Mouse (Mus musculus) thymus, adult 2 months (tissue): ENCODE measurements around the gene Rps10.

Experiments used
- CTCF ChIP-seq: fragments of 200-500 bp; IDR thresholded peaks from 2 replicates; pipeline ENCODE4 v1.5.1; 2012; ENCODE audit warnings: mild to moderate bottlenecking, control low read depth, low read length, moderate library complexity, borderline replicate concordance; ENCODE audit not compliant: control insufficient read depth, poor library complexity, insufficient read depth; ENCODE audit errors: extremely low read depth
- POLR2A ChIP-seq: fragments of 200-500 bp; IDR thresholded peaks from 2 replicates; pipeline ENCODE4 v1.6.1; 2012; ENCODE audit warnings: mild to moderate bottlenecking, low read length, control low read depth, moderate library complexity; ENCODE audit not compliant: control insufficient read depth, poor library complexity, insufficient read depth; ENCODE audit errors: extremely low read depth

DNA sequence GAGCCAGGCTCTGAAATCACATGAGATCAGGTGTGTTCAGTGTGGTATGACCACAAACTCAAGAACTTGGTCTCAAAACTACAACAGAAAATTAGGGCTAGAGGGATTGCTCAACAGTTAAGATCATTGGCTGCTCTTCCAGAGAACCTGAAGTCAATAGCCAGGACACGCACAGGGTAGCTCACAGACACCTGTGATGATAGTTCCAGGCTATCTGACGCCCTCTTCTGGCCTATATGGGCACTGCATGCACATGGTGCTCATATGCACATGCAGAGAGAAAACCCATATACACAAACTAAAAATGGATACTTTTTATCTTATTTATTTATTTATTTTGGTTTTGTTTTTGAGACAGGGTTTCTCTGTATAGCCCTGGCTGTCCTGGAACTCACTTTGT is 8.1 kb upstream of the Rps10 start:
- TF ChIP-seq CTCF (no peak), POLR2A (no peak)
